Mouse (Mus musculus) liver, embryonic 16.5 days (tissue): ENCODE results near the gene Cplx3. TPM values are rescaled to one million over a fixed set of nuclear protein-coding genes. Genes with fewer than 3 reads are reported as not detected.

Experiments
- ATAC-seq: fragments of 200-750 bp; cut with Nextera tagmentation; 2 replicates; pipeline ENCODE4 v1.8.0; 2017; ENCODE audit warnings: low read depth, mild to moderate bottlenecking, moderate number of reproducible peaks, moderate library complexity
- H3K27ac ChIP-seq: fragments of 300-500 bp; sonication (generic); 2 replicates; pipeline ENCODE4 v1.5.1; 2014; ENCODE audit warnings: mild to moderate bottlenecking, low read length
- H3K27me3 ChIP-seq: fragments of 300-500 bp; sonication (generic); 2 replicates; pipeline ENCODE4 v1.6.1; 2014; ENCODE audit warnings: low read depth, low read length, mixed read lengths; ENCODE audit not compliant: control insufficient read depth, insufficient read depth
- H3K36me3 ChIP-seq: fragments of 300-500 bp; sonication (generic); 2 replicates; pipeline ENCODE4 v1.6.1; 2014; ENCODE audit warnings: mild to moderate bottlenecking; ENCODE audit not compliant: control insufficient read depth, insufficient read depth
- H3K4me1 ChIP-seq: fragments of 300-500 bp; sonication (generic); 2 replicates; pipeline ENCODE4 v1.6.1; 2014; ENCODE audit warnings: low read depth, low read length, mixed read lengths; ENCODE audit not compliant: control insufficient read depth
- H3K4me2 ChIP-seq: fragments of 300-500 bp; sonication (generic); 2 replicates; pipeline ENCODE4 v1.6.1; 2014; ENCODE audit warnings: low read depth, low read length, mixed read lengths
- H3K4me3 ChIP-seq: fragments of 300-500 bp; sonication (generic); 2 replicates; pipeline ENCODE4 v1.5.1; 2014; ENCODE audit warnings: low read depth, mild to moderate bottlenecking, low read length
- H3K9ac ChIP-seq: fragments of 300-500 bp; sonication (generic); 2 replicates; pipeline ENCODE4 v1.6.1; 2014; ENCODE audit warnings: low read depth, low read length
- H3K9me3 ChIP-seq: fragments of 300-500 bp; sonication (generic); replicated peaks from 2 replicates; pipeline ENCODE4 v1.6.1; 2016; ENCODE audit warnings: low read length; ENCODE audit not compliant: control insufficient read depth
- WGBS: fragments of 180-500 bp; shearing (Covaris S2); extraction: QIAGEN DNeasy Blood & Tissue Kit; methylation state at CpG from one replicate; pipeline ENCODE4 v1.1.7; 2014; ENCODE audit not compliant: insufficient replicate concordance; 5-methylcytosine and 5-hydroxymethylcytosine counted together
- polyA plus RNA-seq: library from polyadenylated mRNA; unstranded; fragments of >200 nt; fragmentation: Nextera tagmentation; extraction: Ambion mirVana; gene quantifications from 2 replicates; pipeline ENCODE4 v1.2.1, GENCODE M21; 2015

The Cplx3 gene
- polyA plus RNA-seq, 1 experiment from 2014 or later = not detected

DNA sequence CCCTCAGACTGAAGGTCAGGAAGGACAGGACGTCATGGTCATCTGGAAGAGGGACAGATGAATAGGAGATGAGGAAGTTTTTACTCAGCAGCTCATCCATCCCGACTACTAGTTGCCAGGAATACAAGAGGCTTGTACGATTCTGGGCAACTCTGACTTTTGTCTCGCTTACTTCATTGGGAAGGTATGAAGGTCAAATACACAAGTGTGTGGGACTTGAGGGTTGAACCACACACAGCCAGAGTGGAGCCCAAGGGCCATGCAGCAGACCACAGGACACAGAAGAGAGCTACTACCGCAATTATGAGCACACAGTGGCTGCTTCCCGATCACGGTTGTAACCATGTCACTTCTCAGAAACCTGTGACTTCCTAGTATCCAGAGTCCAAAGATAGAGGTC, 6.5 kb upstream of the Cplx3 start:
- no peak overlapping the region for H3K9ac ChIP-seq
- no peak for ATAC-seq
- H3K27me3 ChIP-seq = no peaks in the 10 kb centered on the region; the same call in none of the 2 replicates
- H3K36me3 ChIP-seq = no peaks in the 10 kb centered on the region
- no peak overlapping the region for H3K27ac ChIP-seq
- H3K9me3 ChIP-seq = no peaks in the 10 kb centered on the region
- no peak overlapping the region for H3K4me2 ChIP-seq
- H3K4me1 ChIP-seq = no peaks in the 10 kb centered on the region; the same call in 1 of the 2 replicates
- 57% methylated on average over 7 of the region's 7 CpGs for WGBS
- no peak overlapping the region for H3K4me3 ChIP-seq

DNA sequence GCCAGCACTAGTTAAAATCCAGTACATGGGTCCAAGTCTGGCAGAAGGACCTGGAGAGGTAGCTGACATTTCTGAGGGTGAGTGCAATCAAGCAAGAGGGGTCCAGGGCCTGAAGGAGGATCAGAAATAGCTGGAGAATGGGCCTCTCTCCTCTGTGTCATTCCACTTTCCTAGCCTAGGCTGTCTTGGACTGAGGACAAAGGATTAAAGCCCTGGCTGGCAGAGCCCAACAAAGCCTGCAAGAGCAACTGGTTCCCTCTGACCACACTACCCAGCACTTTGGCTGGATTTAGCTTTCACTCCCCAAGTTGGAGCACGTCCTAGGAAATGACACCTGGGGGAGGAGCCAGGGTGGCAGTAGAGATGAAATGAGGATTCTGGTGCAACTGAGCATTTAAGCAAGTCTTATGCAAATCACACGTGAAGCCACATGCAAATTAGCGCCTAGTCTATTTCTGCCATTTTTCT, 4.3 kb upstream of the Cplx3 start:
- Histone ChIP-seq H3K27ac (no peak overlapping the region), H3K9me3 (no peaks in the 10 kb centered on the region), H3K4me2 (no peak overlapping the region), H3K4me1 (no peaks in the 10 kb centered on the region; the same call in 1 of the 2 replicates), H3K27me3 (peaks cover 10% of the 10 kb centered on the region), H3K4me3 (no peak overlapping the region), H3K36me3 (no peaks in the 10 kb centered on the region), H3K9ac (no peak overlapping the region)
- ATAC-seq = no peak
- 48% methylated on average over 3 of the region's 3 CpGs for WGBS

GRCm38 (mm10) chr9:57609803-57610202, 3.7 kb upstream of the Cplx3 start:
- peaks cover 13% of the 10 kb centered on the region for H3K27me3 ChIP-seq
- no peak for ATAC-seq
- no peaks in the 10 kb centered on the region for H3K9me3 ChIP-seq
- no peak overlapping the region for H3K9ac ChIP-seq
- no peak overlapping the region for H3K27ac ChIP-seq
- WGBS = 39% methylated on average over 3 of the region's 3 CpGs
- no peak overlapping the region for H3K4me2 ChIP-seq
- H3K4me3 ChIP-seq = no peak overlapping the region
- H3K36me3 ChIP-seq = no peaks in the 10 kb centered on the region
- H3K4me1 ChIP-seq = no peaks in the 10 kb centered on the region

- ATAC-seq = no peak
- 19% methylated on average over 9 of the region's 9 CpGs for WGBS
Measured at GRCm38 (mm10) chr9:57605503-57605902, 578 bp downstream of the Cplx3 start.

DNA sequence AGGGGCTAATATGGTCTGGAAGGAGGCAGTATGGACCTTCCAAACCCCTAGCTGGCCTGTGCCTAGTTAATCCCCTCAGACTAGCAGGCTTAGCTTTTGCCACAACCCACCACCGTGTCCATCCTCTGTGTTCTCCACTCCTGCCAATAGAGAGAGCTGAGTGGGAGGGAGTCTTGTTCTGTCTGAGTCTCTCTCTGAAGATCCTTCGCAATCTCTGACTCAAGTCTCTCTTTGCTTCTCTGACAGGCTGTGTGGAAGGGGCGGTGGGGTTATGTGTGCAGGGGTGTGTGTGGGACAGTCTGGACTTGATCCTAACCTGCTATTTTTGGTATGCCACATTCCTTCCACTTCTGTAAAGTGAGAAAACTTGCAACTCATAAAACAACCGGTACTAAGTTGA, 1.2 kb downstream of the Cplx3 start:
- 58% methylated on average over 4 of the region's 4 CpGs for WGBS
- no peak overlapping the region for H3K4me3 ChIP-seq
- H3K4me1 ChIP-seq = peaks cover 7% of the 10 kb centered on the region
- no peak for ATAC-seq
- H3K27me3 ChIP-seq = peaks cover 18% of the 10 kb centered on the region
- H3K36me3 ChIP-seq = no peaks in the 10 kb centered on the region
- H3K9ac ChIP-seq = no peak overlapping the region
- H3K27ac ChIP-seq = no peak overlapping the region
- H3K4me2 ChIP-seq = no peak overlapping the region
- H3K9me3 ChIP-seq = no peaks in the 10 kb centered on the region

More at GRCm38 (mm10) chr9:57605503-57605902, 578 bp downstream of the Cplx3 start:
- Histone ChIP-seq H3K4me1 (peaks cover 4% of the 10 kb centered on the region), H3K9ac (no peak overlapping the region), H3K9me3 (no peaks in the 10 kb centered on the region), H3K4me2 (no peak overlapping the region), H3K27me3 (peaks cover 18% of the 10 kb centered on the region), H3K36me3 (no peaks in the 10 kb centered on the region), H3K27ac (no peak overlapping the region), H3K4me3 (no peak overlapping the region)

DNA sequence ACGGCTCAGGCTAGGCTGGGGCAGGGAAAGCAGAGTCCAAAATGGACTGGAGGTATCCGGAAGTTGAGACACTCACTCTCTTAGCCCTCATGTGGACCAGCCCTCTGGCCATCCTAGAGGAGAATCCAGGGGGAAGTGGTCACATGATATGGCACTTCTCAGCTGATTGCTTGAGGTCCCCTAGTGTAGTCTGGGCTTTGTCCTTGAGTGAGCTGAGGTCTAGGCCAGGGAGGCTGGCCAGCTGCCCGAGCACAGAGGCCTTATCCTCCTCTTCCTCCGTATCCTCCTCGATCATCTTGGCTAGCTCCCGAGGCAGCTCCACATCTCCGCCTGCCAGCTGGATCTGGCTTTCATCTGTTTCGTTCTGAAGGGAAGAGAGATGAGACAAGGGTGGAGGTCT, 4.0 kb downstream of the Cplx3 start:
- Histone ChIP-seq H3K9me3 (no peaks in the 10 kb centered on the region), H3K9ac (no peak overlapping the region), H3K27me3 (peaks cover 18% of the 10 kb centered on the region), H3K4me3 (no peak overlapping the region), H3K4me2 (no peak overlapping the region), H3K27ac (no peak overlapping the region), H3K4me1 (peaks cover 7% of the 10 kb centered on the region), H3K36me3 (no peaks in the 10 kb centered on the region)
- 46% methylated on average over 8 of the region's 8 CpGs for WGBS
- no peak for ATAC-seq

GRCm38 (mm10) chr9:57601353-57601706, 4.8 kb downstream of the Cplx3 start:
- WGBS = 33% methylated on average over 2 of the region's 2 CpGs
- Histone ChIP-seq H3K4me1 (peaks cover 7% of the 10 kb centered on the region), H3K9ac (no peak overlapping the region), H3K27me3 (peaks cover 17% of the 10 kb centered on the region), H3K4me3 (no peak overlapping the region), H3K9me3 (no peaks in the 10 kb centered on the region), H3K27ac (no peak overlapping the region), H3K36me3 (no peaks in the 10 kb centered on the region), H3K4me2 (no peak overlapping the region)
- ATAC-seq = no peak

GRCm38 (mm10) chr9:57600620-57601352, 5.3 kb downstream of the Cplx3 start:
- H3K36me3 ChIP-seq = no peaks in the 10 kb centered on the region
- H3K27me3 ChIP-seq = peaks cover 11% of the 10 kb centered on the region; the same call in 1 of the 2 replicates
- no peak overlapping the region for H3K4me3 ChIP-seq
- ATAC-seq = 0 out of 2 replicates have a peak, but pooled peaks have one; percentile 24
- H3K4me2 ChIP-seq = no peak overlapping the region
- WGBS = 17% methylated on average over 3 of the region's 3 CpGs
- H3K9me3 ChIP-seq = no peaks in the 10 kb centered on the region
- no peak overlapping the region for H3K27ac ChIP-seq
- H3K4me1 ChIP-seq = peaks cover 7% of the 10 kb centered on the region
- no peak overlapping the region for H3K9ac ChIP-seq

DNA sequence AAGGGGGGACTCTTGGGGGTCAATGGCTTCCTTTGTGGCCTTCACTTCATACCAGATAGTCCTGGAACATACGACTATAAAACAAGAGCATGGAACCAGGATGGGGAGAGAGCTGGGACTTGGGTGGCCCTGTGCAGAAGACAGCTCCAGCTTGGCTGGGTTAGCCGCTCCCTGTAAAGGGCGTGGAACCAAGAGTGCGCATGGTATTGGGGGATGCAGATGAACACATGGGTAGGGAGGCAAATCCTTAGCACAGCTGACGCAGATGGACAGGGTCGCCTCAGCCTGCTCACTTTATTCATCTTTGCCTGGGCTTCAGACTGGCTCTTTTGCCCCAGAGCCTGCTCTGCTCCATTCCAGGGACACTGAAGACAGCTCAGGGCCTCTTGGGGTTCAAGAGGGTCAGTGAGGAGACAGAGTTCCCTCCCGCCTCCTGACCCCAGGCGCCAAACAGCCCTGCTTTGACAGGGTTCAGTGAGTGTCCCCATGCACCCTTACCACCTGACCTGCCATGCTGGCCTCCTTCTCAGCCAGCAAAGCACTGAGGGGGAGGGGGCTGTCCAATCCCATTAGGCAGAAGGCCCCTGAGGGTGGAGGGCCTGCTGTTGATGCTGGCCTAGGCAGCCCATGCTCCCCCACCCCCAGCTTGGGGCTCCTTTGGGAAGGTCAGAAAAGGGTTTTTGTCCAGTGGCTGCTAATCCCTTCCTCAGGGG, 7.1 kb downstream of the Cplx3 start:
- Histone ChIP-seq H3K4me1 (peaks cover 10% of the 10 kb centered on the region), H3K4me2 (no peak overlapping the region)

More for the DNA sequence above, 7.1 kb downstream of the Cplx3 start:
- Histone ChIP-seq H3K9me3 (no peaks in the 10 kb centered on the region), H3K27me3 (0 out of 2 replicates have a peak, but pooled peaks cover 2% of the 10 kb centered on the region), H3K27ac (no peak overlapping the region), H3K9ac (no peak overlapping the region), H3K4me3 (no peak overlapping the region), H3K36me3 (no peaks in the 10 kb centered on the region)
- ATAC-seq = no peak
- WGBS = 53% methylated on average over 8 of the region's 8 CpGs
